Mouse (Mus musculus) MEL (cell line): ENCODE measurements around the gene Rnf167. TPM values are rescaled to one million over a fixed set of nuclear protein-coding genes. Genes with fewer than 3 reads are reported as not detected.

Source experiments
- DNase-seq: peaks from one replicate; pipeline ENCODE4 v3.0.0; 2011; ENCODE audit warnings: low read depth, low spot score
- H3K27ac ChIP-seq: 2 replicates; pipeline ENCODE4 v1.5.1; 2012; ENCODE audit warnings: low read depth, mild to moderate bottlenecking, control low read depth, low read length, moderate library complexity; ENCODE audit not compliant: control insufficient read depth
- H3K27me3 ChIP-seq, 2 experiments: fragments of 150-350 bp in 1 of 2; sonication (generic) in 1 of 2; 2 replicates each; pipeline ENCODE4 v1.6.1; 2012; ENCODE audit warnings: low read length in 2 of 2, mild to moderate bottlenecking in 2 of 2, improper control_type of control experiment in 1 of 2, moderate library complexity in 1 of 2; ENCODE audit not compliant: insufficient read depth in 2 of 2, control insufficient read depth in 1 of 2
- H3K36me3 ChIP-seq, 2 experiments: 2 replicates each; pipeline ENCODE4 v1.6.1; 2012 to 2014; ENCODE audit warnings: low read length in 2 of 2, improper control_type of control experiment in 1 of 2, inconsistent platforms in 1 of 2, mild to moderate bottlenecking in 1 of 2; ENCODE audit not compliant: insufficient read depth in 2 of 2, control insufficient read depth in 1 of 2
- H3K4me1 ChIP-seq, 2 experiments: fragments of 150-350 bp in 1 of 2; sonication (generic) in 1 of 2; 2 replicates each; pipeline ENCODE4 v1.6.1; 2012; ENCODE audit warnings: low read length in 2 of 2, improper control_type of control experiment in 1 of 2, mild to moderate bottlenecking in 1 of 2; ENCODE audit not compliant: insufficient read depth in 2 of 2, control insufficient read depth in 1 of 2
- H3K4me3 ChIP-seq, 2 experiments: fragments of 150-350 bp in 1 of 2; sonication (generic) in 1 of 2; 2 replicates each; pipeline ENCODE4 v1.5.1; 2012; ENCODE audit warnings: low read depth in 2 of 2, low read length in 2 of 2, mild to moderate bottlenecking in 2 of 2, moderate library complexity in 2 of 2, control low read depth in 1 of 2, improper control_type of control experiment in 1 of 2; ENCODE audit not compliant: control insufficient read depth in 1 of 2, insufficient read depth in 1 of 2
- H3K79me2 ChIP-seq: 2 replicates; pipeline ENCODE4 v1.6.1; 2012; ENCODE audit warnings: mild to moderate bottlenecking, low read length, moderate library complexity; ENCODE audit not compliant: control insufficient read depth, poor library complexity, insufficient read depth
- H3K9ac ChIP-seq: 2 replicates; pipeline ENCODE4 v1.6.1; 2012; ENCODE audit warnings: low read depth, mild to moderate bottlenecking, control low read depth, low read length, moderate library complexity; ENCODE audit not compliant: control insufficient read depth, poor library complexity, severe bottlenecking
- H3K9me3 ChIP-seq: fragments of 150-350 bp; sonication (generic); replicated peaks from 2 replicates; pipeline ENCODE4 v1.6.1; 2012; ENCODE audit warnings: mild to moderate bottlenecking, low read length, improper control_type of control experiment, moderate library complexity; ENCODE audit not compliant: insufficient read depth
- BHLHE40 ChIP-seq: IDR thresholded peaks from 2 replicates; pipeline ENCODE4 v1.6.1; 2012; ENCODE audit warnings: low read depth, mild to moderate bottlenecking, inconsistent platforms, low read length, improper control_type of control experiment, borderline replicate concordance
- CHD1 ChIP-seq: IDR thresholded peaks from 2 replicates; pipeline ENCODE4 v1.6.1; 2012; ENCODE audit warnings: low read depth, mild to moderate bottlenecking, inconsistent platforms, low read length, improper control_type of control experiment
- E2F4 ChIP-seq: IDR thresholded peaks from 2 replicates; pipeline ENCODE4 v1.6.1; 2011; ENCODE audit warnings: low read depth, low read length, improper control_type of control experiment, borderline replicate concordance
- EP300 ChIP-seq, 2 experiments: IDR thresholded peaks; 2 replicates each; pipeline ENCODE4 v1.6.1; 2011; ENCODE audit warnings: improper control_type of control experiment in 2 of 2, low read length in 2 of 2, low read depth in 1 of 2, mild to moderate bottlenecking in 1 of 2
- ETS1 ChIP-seq: IDR thresholded peaks from 2 replicates; pipeline ENCODE4 v1.6.1; 2012; ENCODE audit warnings: low read depth, mild to moderate bottlenecking, inconsistent platforms, low read length, improper control_type of control experiment, moderate library complexity
- GATA1 ChIP-seq: IDR thresholded peaks from 2 replicates; pipeline ENCODE4 v1.6.1; 2011; ENCODE audit warnings: low read depth, low read length, improper control_type of control experiment
- JUND ChIP-seq: IDR thresholded peaks from 2 replicates; pipeline ENCODE4 v1.6.1; 2011; ENCODE audit warnings: low read depth, mild to moderate bottlenecking, improper control_type of control experiment, low read length
- KAT2A ChIP-seq: conservative IDR thresholded peaks from 2 replicates; pipeline ENCODE4 v1.6.1; 2012; ENCODE audit warnings: low read depth, low read length, improper control_type of control experiment, inconsistent platforms
- MAFK ChIP-seq: IDR thresholded peaks from 2 replicates; pipeline ENCODE4 v1.6.1; 2011; ENCODE audit warnings: low read depth, mild to moderate bottlenecking, low read length, improper control_type of control experiment, borderline replicate concordance
- MAZ ChIP-seq: IDR thresholded peaks from 2 replicates; pipeline ENCODE4 v1.6.1; 2012; ENCODE audit warnings: low read depth, mild to moderate bottlenecking, inconsistent platforms, low read length, improper control_type of control experiment
- MXI1 ChIP-seq: IDR thresholded peaks from 2 replicates; pipeline ENCODE4 v1.6.1; 2011; ENCODE audit warnings: mild to moderate bottlenecking, low read depth, low read length, improper control_type of control experiment
- MYB ChIP-seq: IDR thresholded peaks from 2 replicates; pipeline ENCODE4 v1.6.1; 2011; ENCODE audit warnings: mild to moderate bottlenecking, low read depth, low read length, improper control_type of control experiment
- MYC ChIP-seq: IDR thresholded peaks from 2 replicates; pipeline ENCODE4 v1.6.1; 2011; ENCODE audit warnings: low read depth, mild to moderate bottlenecking, low read length, improper control_type of control experiment, moderate library complexity
- NRF1 ChIP-seq: IDR thresholded peaks from 2 replicates; pipeline ENCODE4 v1.6.1; 2014; ENCODE audit warnings: low read depth, mild to moderate bottlenecking, inconsistent platforms, low read length, improper control_type of control experiment, moderate library complexity; ENCODE audit not compliant: poor library complexity, insufficient read depth, severe bottlenecking
- RCOR1 ChIP-seq: IDR thresholded peaks from 2 replicates; pipeline ENCODE4 v1.6.1; 2012; ENCODE audit warnings: low read depth, mild to moderate bottlenecking, inconsistent platforms, low read length, improper control_type of control experiment
- SMC3 ChIP-seq: IDR thresholded peaks from 2 replicates; pipeline ENCODE4 v1.6.1; 2011; ENCODE audit warnings: low read depth, low read length, improper control_type of control experiment
- TAL1 ChIP-seq: IDR thresholded peaks from 2 replicates; pipeline ENCODE4 v1.6.1; 2012; ENCODE audit warnings: mild to moderate bottlenecking, inconsistent platforms, low read length, moderate library complexity, mixed read lengths
- TBP ChIP-seq: IDR thresholded peaks from 2 replicates; pipeline ENCODE4 v1.8.0; 2011; ENCODE audit warnings: low read depth, low read length, improper control_type of control experiment
- TCF12 ChIP-seq: IDR thresholded peaks from 2 replicates; pipeline ENCODE4 v1.6.1; 2014; ENCODE audit warnings: low read depth, mild to moderate bottlenecking, inconsistent platforms, low read length, improper control_type of control experiment, moderate library complexity
- UBTF ChIP-seq: IDR thresholded peaks from 2 replicates; pipeline ENCODE4 v1.6.1; 2012; ENCODE audit warnings: low read depth, mild to moderate bottlenecking, inconsistent platforms, low read length, improper control_type of control experiment, moderate library complexity, borderline replicate concordance; ENCODE audit not compliant: insufficient read depth
- USF1 ChIP-seq: IDR thresholded peaks from 2 replicates; pipeline ENCODE4 v1.6.1; 2014; ENCODE audit warnings: low read depth, mild to moderate bottlenecking, inconsistent platforms, low read length, improper control_type of control experiment, moderate library complexity
- USF2 ChIP-seq, 2 experiments: IDR thresholded peaks; 2 replicates each; pipeline ENCODE4 v1.6.1; 2011 to 2012; ENCODE audit warnings: improper control_type of control experiment in 2 of 2, low read length in 2 of 2, borderline replicate concordance in 1 of 2, inconsistent platforms in 1 of 2, low read depth in 1 of 2, mild to moderate bottlenecking in 1 of 2; ENCODE audit not compliant: insufficient read depth in 1 of 2
- ZKSCAN1 ChIP-seq: IDR thresholded peaks from 2 replicates; pipeline ENCODE4 v1.6.1; 2012; ENCODE audit warnings: low read depth, mild to moderate bottlenecking, inconsistent platforms, low read length, improper control_type of control experiment, moderate library complexity
- ZNF384 ChIP-seq: IDR thresholded peaks from 2 replicates; pipeline ENCODE4 v1.6.1; 2012; ENCODE audit warnings: low read depth, mild to moderate bottlenecking, inconsistent platforms, low read length, improper control_type of control experiment
- polyA plus RNA-seq, 2 experiments: library from polyadenylated mRNA; stranded (reverse) in 1 of 2; unstranded in 1 of 2; fragments of >175 nt in 1 of 2; fragments of >200 nt in 1 of 2; gene quantifications; 2 replicates each; pipeline versions ENCODE4 v1.2.1 to v1.2.4; 2012; ENCODE audit warnings: low replicate concordance in 2 of 2, low read depth in 1 of 2; ENCODE audit not compliant: insufficient read length in 2 of 2, insufficient read depth in 1 of 2, missing spikeins in 1 of 2
- total RNA-seq: library from RNA; depleted of rRNA; stranded (reverse); fragments of 300-350 nt; gene quantifications from 2 replicates; pipeline ENCODE4 v1.2.3, GENCODE M21; 2012

Rnf167 gene
- total and polyA plus RNA-seq, 3 experiments, result 31.4 to 44.4 TPM; not detected in 1

- TF ChIP-seq MAFK (no peak), TCF12 (no peak), ZKSCAN1 (no peak), MAZ (no peak), E2F4 (no peak), SMC3 (peak; percentile 91), CHD1 (no peak), UBTF (no peak), MXI1 (peak; percentile 55; the same call in 1 of the 2 replicates), NRF1 (no peak), MYB (no peak), ZNF384 (no peak), RCOR1 (no peak)
Observed at GRCm38 (mm10) chr11:70625473-70625872, 21.6 kb upstream of the Rnf167 start (continued).

GRCm38 (mm10) chr11:70626877-70627276 lies 20.2 kb upstream of the Rnf167 start:
- Histone ChIP-seq H3K27ac (no peak overlapping the region), H3K79me2 (no peaks in the 10 kb centered on the region), H3K27me3 (no peaks in the 10 kb centered on the region), H3K9ac (no peak overlapping the region), H3K4me1 (peaks cover 5 to 15% of the 10 kb centered on the region in 2 experiments), H3K4me3 (no peak overlapping the region), H3K9me3 (no peaks in the 10 kb centered on the region), H3K36me3 (peaks cover 0 to 10% of the 10 kb centered on the region in 2 experiments; a peak in 2 of 4 replicates)
- TF ChIP-seq SMC3, result no peak
- TF ChIP-seq EP300 (IDR thresholded peaks at IDR 0.05; ENCODE audit: low read depth in 1 of 2, low read length in 2 of 2), result no peak
- no peak for TF ChIP-seq GATA1
- TF ChIP-seq USF1, result no peak
- TF ChIP-seq TAL1, result no peak
- no peak for TF ChIP-seq MXI1
- no peak for TF ChIP-seq TBP
- TF ChIP-seq ETS1, result no peak
- TF ChIP-seq ZNF384, result no peak
- no peak for TF ChIP-seq MYC
- TF ChIP-seq TCF12, result no peak
- TF ChIP-seq NRF1, result no peak
- no peak for TF ChIP-seq BHLHE40
- TF ChIP-seq USF2 (IDR thresholded peaks at IDR 0.05; ENCODE audit: borderline replicate concordance in 1 of 2, insufficient read depth in 1 of 2, low read depth in 1 of 2, low read length in 2 of 2), result no peak
- TF ChIP-seq MAZ, result no peak
- TF ChIP-seq JUND, result no peak
- TF ChIP-seq ZKSCAN1, result no peak
- TF ChIP-seq MAFK, result no peak
- no peak for TF ChIP-seq UBTF
- no peak for TF ChIP-seq KAT2A
- no peak for DNase-seq
